Mouse (Mus musculus) gastrocnemius, postnatal 14 days (tissue): ENCODE data around the gene Cep295nl. TPM values are rescaled to one million over a fixed set of nuclear protein-coding genes. Genes with fewer than 3 reads are reported as not detected.

ENCODE experiments used
- DNase-seq: peaks from one replicate; pipeline ENCODE4 v3.0.0; 2021; ENCODE audit warnings: mixed read lengths
- intact Hi-C: fragments of 180-260 bp; cut with DNase I; formaldehyde crosslinking; loops from one replicate; pipeline ENCODE4 v1.15.1; 2025; ENCODE audit warnings: low total_unique reads
- total RNA-seq, 2 experiments: library from RNA; stranded (reverse); gene quantifications; 2 replicates each; pipeline ENCODE4 v1.2.3; 2021

Cep295nl gene
- total RNA-seq, 2 experiments from 2014 or later, result 1.3 TPM

- no peak for DNase-seq
- intact Hi-C loops, result no loop called here
Measured at GRCm38 (mm10) chr11:118286434-118286833, 55.9 kb downstream of the Cep295nl start.

DNA sequence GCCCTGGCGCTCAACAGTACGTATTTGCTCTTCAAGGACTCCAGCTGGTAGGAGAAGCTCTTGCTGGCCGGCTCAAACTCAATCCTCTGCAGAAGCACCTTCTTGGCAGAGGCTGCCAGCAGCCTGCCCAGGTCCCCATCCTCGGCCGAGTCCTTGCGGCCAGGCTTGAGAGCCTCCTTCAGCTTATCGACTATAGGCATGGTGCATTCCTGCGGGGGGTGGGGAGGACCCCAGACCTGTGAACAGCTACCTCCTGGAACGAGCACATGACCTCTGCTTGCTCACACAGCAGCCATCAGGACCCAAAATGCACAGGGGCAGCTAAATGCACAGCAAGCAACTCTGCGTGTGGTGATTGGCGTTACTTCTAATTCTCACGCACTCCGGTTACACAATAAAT, 56.5 kb downstream of the Cep295nl start:
- intact Hi-C loops, result no loop called here
- DNase-seq, result no peak

Other genes starting within 250 kb of the Cep295nl start
- gene Dnah17, start 211.9 kb downstream of the Cep295nl start, total RNA-seq, result under 1 TPM; 0.04 to 0.08 TPM
- 10 to 100 TPM; 23.3 to 31.2 TPM for gene Cyth1, start 93.9 kb downstream of the Cep295nl start, total RNA-seq
- gene Usp36, start 52.3 kb downstream of the Cep295nl start, total RNA-seq, result 1 to 10 TPM; 9.8 TPM
- 100 to 1,000 TPM; 119 to 133 TPM for gene Timp2, start 13.2 kb upstream of the Cep295nl start, total RNA-seq
- 10 to 100 TPM; 11.0 to 11.9 TPM for gene Lgals3bp, start 59.6 kb upstream of the Cep295nl start, total RNA-seq
- gene Cant1, start 76.6 kb upstream of the Cep295nl start, total RNA-seq, result 10 to 100 TPM; 11.0 to 11.7 TPM
- 10 to 100 TPM; 26.4 to 30.2 TPM for gene C1qtnf1, start 85.7 kb upstream of the Cep295nl start, total RNA-seq
- gene Engase, start 134.3 kb upstream of the Cep295nl start, total RNA-seq, result 10 to 100 TPM; 13.1 to 13.5 TPM